Mouse (Mus musculus): ENCODE measurements around the gene Tmem106b. TPM values are rescaled to one million over a fixed set of nuclear protein-coding genes. Genes with fewer than 3 reads are reported as not detected.

Tmem106b gene
- total RNA-seq, 2 experiments from 2014 or later = 38.9 to 45.9 TPM

Other genes starting within 250 kb of the Tmem106b start
- gene Vwde, start 155.2 kb downstream of the Tmem106b start, total RNA-seq (2015) = not detected in 2 replicates
- not detected in 2 replicates for gene Vwde, start 155.2 kb downstream of the Tmem106b start, total RNA-seq (2017)

Measured in megakaryocyte, adult 5-6 weeks (primary cell).